Mouse (Mus musculus) central nervous system, embryonic 14 days (tissue): ENCODE measurements around the gene Lrrc42. TPM values are rescaled to one million over a fixed set of nuclear protein-coding genes. Genes with fewer than 3 reads are reported as not detected.

Experiments used
- polyA plus RNA-seq: library from polyadenylated mRNA; depleted of rRNA; stranded (reverse); fragments of >200 nt; gene quantifications from 2 replicates; pipeline ENCODE4 v1.2.3, GENCODE M21; 2012; rRNA removed

Gene Lrrc42
- 41.9 and 43.2 TPM in 2 replicates for polyA plus RNA-seq

DNA sequence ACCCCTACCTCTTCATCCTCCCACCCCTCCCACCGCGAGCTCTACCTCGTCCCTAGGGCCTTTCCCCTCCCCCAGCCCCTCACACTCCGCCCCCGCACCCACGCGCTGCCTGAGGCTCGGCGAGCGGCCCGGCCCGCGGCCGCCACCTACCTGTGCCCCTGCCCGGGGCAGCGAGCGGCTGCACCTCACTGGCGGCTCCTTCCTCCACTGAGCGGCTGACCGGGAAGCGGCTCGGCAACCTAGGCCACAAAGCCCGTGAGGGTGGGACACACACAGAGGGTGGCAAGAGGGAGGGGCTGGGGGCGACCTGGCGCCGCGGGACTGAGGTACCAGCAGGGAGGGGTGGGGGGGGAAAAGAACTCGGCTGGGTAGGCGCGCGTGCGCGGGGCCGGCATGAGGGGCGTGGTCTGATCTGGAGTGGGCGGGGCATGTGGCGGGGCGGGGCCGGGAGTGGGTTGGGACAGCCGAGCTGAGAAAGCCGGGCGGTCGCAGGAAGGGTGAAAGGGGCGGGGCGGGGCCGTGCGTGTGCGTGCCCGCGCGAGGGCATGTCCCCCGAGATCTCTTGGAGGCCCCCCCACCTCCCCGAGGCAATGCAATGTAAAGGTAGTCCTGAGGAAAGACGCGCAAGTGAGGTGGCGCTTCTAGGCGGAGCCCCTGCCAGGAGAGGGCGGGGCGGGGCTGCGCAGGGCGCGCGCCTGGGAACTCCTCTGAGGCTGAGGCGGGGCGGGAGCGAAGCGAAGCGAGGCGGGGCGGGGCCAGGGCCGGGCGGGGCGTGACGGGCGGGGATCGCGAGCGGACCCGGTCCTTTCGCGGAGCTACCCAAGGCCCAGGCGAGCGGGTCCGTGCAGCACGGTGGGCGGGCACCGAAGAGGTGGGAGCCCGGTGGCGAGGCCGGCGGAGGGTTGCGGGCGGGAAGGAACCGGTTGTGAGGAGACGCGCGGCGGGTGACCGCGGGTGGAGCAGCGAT is at the start of gene Lrrc42, which contains the start of gene Hspb11:
TSS of gene Lrrc42 (minus strand) at position 408 of the 967 bp plus-strand sequence.
TSS of gene Hspb11 (plus strand) at position 469 of the 967 bp plus-strand sequence.

DNA sequence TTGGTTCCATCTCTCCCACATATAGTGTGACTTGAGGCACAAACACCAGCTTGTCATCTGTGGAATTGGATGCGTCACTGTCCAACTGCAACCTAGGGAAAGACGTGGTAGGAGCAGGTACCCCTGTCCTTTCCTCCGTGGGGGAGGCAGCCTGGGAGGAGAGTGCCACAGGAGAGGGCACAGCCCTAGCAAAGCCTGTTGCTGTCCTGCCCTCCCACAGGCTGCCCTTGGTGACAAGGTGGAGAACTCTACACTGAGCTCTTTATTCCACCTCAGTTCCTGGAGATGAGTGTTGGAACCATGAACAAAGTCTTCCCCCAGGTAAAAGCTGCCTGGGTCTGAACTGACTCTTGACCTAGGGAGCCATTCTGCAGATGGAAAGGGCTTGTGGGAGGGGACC is 44.5 kb downstream of the Lrrc42 start, which contains the start of gene Ldlrad1:
TSS of gene Ldlrad1 (plus strand) at position 301 of the 400 bp plus-strand sequence.

Other genes with a start within 250 kb of the Lrrc42 start
- 96.2 and 98.7 TPM in 2 replicates for gene Mrpl37, start 186.7 kb downstream of the Lrrc42 start, polyA plus RNA-seq
- 3.9 and 5.8 TPM in 2 replicates for gene Cyb5rl, start 186.5 kb downstream of the Lrrc42 start, polyA plus RNA-seq
- gene Cdcp2, start 156.6 kb downstream of the Lrrc42 start, polyA plus RNA-seq, result 0.05 and 0.06 TPM in 2 replicates
- 177 and 180 TPM in 2 replicates for gene Tmem59, start 75.1 kb downstream of the Lrrc42 start, polyA plus RNA-seq
- gene Tceanc2, start 74.4 kb downstream of the Lrrc42 start, polyA plus RNA-seq, result 16.0 and 16.1 TPM in 2 replicates
- not detected in 2 replicates for gene Ldlrad1, start 44.4 kb downstream of the Lrrc42 start, polyA plus RNA-seq
- 27.0 and 28.0 TPM in 2 replicates for gene Hspb11, start 61 bp upstream of the Lrrc42 start, polyA plus RNA-seq
- gene Dio1, start 53.6 kb upstream of the Lrrc42 start, polyA plus RNA-seq, result not detected in 2 replicates
- 35.7 and 37.7 TPM in 2 replicates for gene Yipf1, start 60.8 kb upstream of the Lrrc42 start, polyA plus RNA-seq
- 19.0 and 19.7 TPM in 2 replicates for gene Ndc1, start 114.3 kb upstream of the Lrrc42 start, polyA plus RNA-seq
- gene Glis1, start 181.1 kb upstream of the Lrrc42 start, polyA plus RNA-seq, result 1.1 and 2.6 TPM in 2 replicates